Mouse (Mus musculus) MEL (cell line): ENCODE measurements around the gene Rnf123. TPM values are rescaled to one million over a fixed set of nuclear protein-coding genes. Genes with fewer than 3 reads are reported as not detected.

Experiments used
- DNase-seq: peaks from one replicate; pipeline ENCODE4 v3.0.0; 2011; ENCODE audit warnings: low read depth, low spot score
- H3K27ac ChIP-seq: 2 replicates; pipeline ENCODE4 v1.5.1; 2012; ENCODE audit warnings: low read depth, mild to moderate bottlenecking, control low read depth, low read length, moderate library complexity; ENCODE audit not compliant: control insufficient read depth
- H3K27me3 ChIP-seq, 2 experiments: fragments of 150-350 bp in 1 of 2; sonication (generic) in 1 of 2; 2 replicates each; pipeline ENCODE4 v1.6.1; 2012; ENCODE audit warnings: low read length in 2 of 2, mild to moderate bottlenecking in 2 of 2, improper control_type of control experiment in 1 of 2, moderate library complexity in 1 of 2; ENCODE audit not compliant: insufficient read depth in 2 of 2, control insufficient read depth in 1 of 2
- H3K36me3 ChIP-seq, 2 experiments: 2 replicates each; pipeline ENCODE4 v1.6.1; 2012 to 2014; ENCODE audit warnings: low read length in 2 of 2, improper control_type of control experiment in 1 of 2, inconsistent platforms in 1 of 2, mild to moderate bottlenecking in 1 of 2; ENCODE audit not compliant: insufficient read depth in 2 of 2, control insufficient read depth in 1 of 2
- H3K4me1 ChIP-seq, 2 experiments: fragments of 150-350 bp in 1 of 2; sonication (generic) in 1 of 2; 2 replicates each; pipeline ENCODE4 v1.6.1; 2012; ENCODE audit warnings: low read length in 2 of 2, improper control_type of control experiment in 1 of 2, mild to moderate bottlenecking in 1 of 2; ENCODE audit not compliant: insufficient read depth in 2 of 2, control insufficient read depth in 1 of 2
- H3K4me3 ChIP-seq, 2 experiments: fragments of 150-350 bp in 1 of 2; sonication (generic) in 1 of 2; 2 replicates each; pipeline ENCODE4 v1.5.1; 2012; ENCODE audit warnings: low read depth in 2 of 2, low read length in 2 of 2, mild to moderate bottlenecking in 2 of 2, moderate library complexity in 2 of 2, control low read depth in 1 of 2, improper control_type of control experiment in 1 of 2; ENCODE audit not compliant: control insufficient read depth in 1 of 2, insufficient read depth in 1 of 2
- H3K79me2 ChIP-seq: 2 replicates; pipeline ENCODE4 v1.6.1; 2012; ENCODE audit warnings: mild to moderate bottlenecking, low read length, moderate library complexity; ENCODE audit not compliant: control insufficient read depth, poor library complexity, insufficient read depth
- H3K9ac ChIP-seq: 2 replicates; pipeline ENCODE4 v1.6.1; 2012; ENCODE audit warnings: low read depth, mild to moderate bottlenecking, control low read depth, low read length, moderate library complexity; ENCODE audit not compliant: control insufficient read depth, poor library complexity, severe bottlenecking
- H3K9me3 ChIP-seq: fragments of 150-350 bp; sonication (generic); replicated peaks from 2 replicates; pipeline ENCODE4 v1.6.1; 2012; ENCODE audit warnings: mild to moderate bottlenecking, low read length, improper control_type of control experiment, moderate library complexity; ENCODE audit not compliant: insufficient read depth
- CHD1 ChIP-seq: IDR thresholded peaks from 2 replicates; pipeline ENCODE4 v1.6.1; 2012; ENCODE audit warnings: low read depth, mild to moderate bottlenecking, inconsistent platforms, low read length, improper control_type of control experiment
- CTCF ChIP-seq, 3 experiments: IDR thresholded peaks in 2 of 3; conservative IDR thresholded peaks in 1 of 3; 2 replicates each; pipeline ENCODE4 v1.5.1; 2011 to 2012; ENCODE audit warnings: low read length in 3 of 3, low read depth in 2 of 3, mild to moderate bottlenecking in 2 of 3, improper control_type of control experiment in 1 of 3, inconsistent platforms in 1 of 3, mixed read lengths in 1 of 3, moderate library complexity in 1 of 3; ENCODE audit not compliant: control insufficient read depth in 1 of 3, insufficient read depth in 1 of 3, poor library complexity in 1 of 3, severe bottlenecking in 1 of 3
- ELF1 ChIP-seq: IDR thresholded peaks from 2 replicates; pipeline ENCODE4 v1.6.1; 2014; ENCODE audit warnings: low read depth, mild to moderate bottlenecking, inconsistent platforms, low read length, improper control_type of control experiment, moderate library complexity
- EP300 ChIP-seq, 2 experiments: IDR thresholded peaks; 2 replicates each; pipeline ENCODE4 v1.6.1; 2011; ENCODE audit warnings: improper control_type of control experiment in 2 of 2, low read length in 2 of 2, low read depth in 1 of 2, mild to moderate bottlenecking in 1 of 2
- GABPA ChIP-seq: IDR thresholded peaks from 2 replicates; pipeline ENCODE4 v1.6.1; 2012; ENCODE audit warnings: low read depth, mild to moderate bottlenecking, inconsistent platforms, low read length, improper control_type of control experiment, moderate library complexity
- GATA1 ChIP-seq: IDR thresholded peaks from 2 replicates; pipeline ENCODE4 v1.6.1; 2011; ENCODE audit warnings: low read depth, low read length, improper control_type of control experiment
- HCFC1 ChIP-seq: IDR thresholded peaks from 2 replicates; pipeline ENCODE4 v1.6.1; 2012; ENCODE audit warnings: low read depth, mild to moderate bottlenecking, inconsistent platforms, low read length, improper control_type of control experiment, moderate library complexity
- KAT2A ChIP-seq: conservative IDR thresholded peaks from 2 replicates; pipeline ENCODE4 v1.6.1; 2012; ENCODE audit warnings: low read depth, low read length, improper control_type of control experiment, inconsistent platforms
- MAFK ChIP-seq: IDR thresholded peaks from 2 replicates; pipeline ENCODE4 v1.6.1; 2011; ENCODE audit warnings: low read depth, mild to moderate bottlenecking, low read length, improper control_type of control experiment, borderline replicate concordance
- MAX ChIP-seq: IDR thresholded peaks from 2 replicates; pipeline ENCODE4 v1.6.1; 2011; ENCODE audit warnings: low read length, improper control_type of control experiment
- MEF2A ChIP-seq: IDR thresholded peaks from 2 replicates; pipeline ENCODE4 v1.6.1; 2014; ENCODE audit warnings: low read depth, mild to moderate bottlenecking, inconsistent platforms, low read length, improper control_type of control experiment; ENCODE audit not compliant: poor library complexity, insufficient replicate concordance, severe bottlenecking; ENCODE audit errors: extremely low read depth
- MXI1 ChIP-seq: IDR thresholded peaks from 2 replicates; pipeline ENCODE4 v1.6.1; 2011; ENCODE audit warnings: mild to moderate bottlenecking, low read depth, low read length, improper control_type of control experiment
- MYB ChIP-seq: IDR thresholded peaks from 2 replicates; pipeline ENCODE4 v1.6.1; 2011; ENCODE audit warnings: mild to moderate bottlenecking, low read depth, low read length, improper control_type of control experiment
- MYC ChIP-seq: IDR thresholded peaks from 2 replicates; pipeline ENCODE4 v1.6.1; 2011; ENCODE audit warnings: low read depth, mild to moderate bottlenecking, low read length, improper control_type of control experiment, moderate library complexity
- NRF1 ChIP-seq: IDR thresholded peaks from 2 replicates; pipeline ENCODE4 v1.6.1; 2014; ENCODE audit warnings: low read depth, mild to moderate bottlenecking, inconsistent platforms, low read length, improper control_type of control experiment, moderate library complexity; ENCODE audit not compliant: poor library complexity, insufficient read depth, severe bottlenecking
- POLR2A ChIP-seq, 2 experiments: IDR thresholded peaks; 2 replicates each; pipeline ENCODE4 v1.6.1; 2011 to 2012; ENCODE audit warnings: low read length in 2 of 2, mild to moderate bottlenecking in 2 of 2, control low read depth in 1 of 2, improper control_type of control experiment in 1 of 2, low read depth in 1 of 2, moderate library complexity in 1 of 2; ENCODE audit not compliant: control insufficient read depth in 1 of 2, insufficient read depth in 1 of 2, poor library complexity in 1 of 2
- POLR2AphosphoS2 ChIP-seq: IDR thresholded peaks from 2 replicates; pipeline ENCODE4 v1.6.1; 2011; ENCODE audit warnings: low read length, improper control_type of control experiment
- RCOR1 ChIP-seq: IDR thresholded peaks from 2 replicates; pipeline ENCODE4 v1.6.1; 2012; ENCODE audit warnings: low read depth, mild to moderate bottlenecking, inconsistent platforms, low read length, improper control_type of control experiment
- TAL1 ChIP-seq: IDR thresholded peaks from 2 replicates; pipeline ENCODE4 v1.6.1; 2012; ENCODE audit warnings: mild to moderate bottlenecking, inconsistent platforms, low read length, moderate library complexity, mixed read lengths
- TBP ChIP-seq: IDR thresholded peaks from 2 replicates; pipeline ENCODE4 v1.8.0; 2011; ENCODE audit warnings: low read depth, low read length, improper control_type of control experiment
- TCF12 ChIP-seq: IDR thresholded peaks from 2 replicates; pipeline ENCODE4 v1.6.1; 2014; ENCODE audit warnings: low read depth, mild to moderate bottlenecking, inconsistent platforms, low read length, improper control_type of control experiment, moderate library complexity
- USF1 ChIP-seq: IDR thresholded peaks from 2 replicates; pipeline ENCODE4 v1.6.1; 2014; ENCODE audit warnings: low read depth, mild to moderate bottlenecking, inconsistent platforms, low read length, improper control_type of control experiment, moderate library complexity
- ZC3H11A ChIP-seq: IDR thresholded peaks from 2 replicates; pipeline ENCODE4 v1.6.1; 2012; ENCODE audit warnings: low read depth, mild to moderate bottlenecking, inconsistent platforms, low read length, improper control_type of control experiment
- ZKSCAN1 ChIP-seq: IDR thresholded peaks from 2 replicates; pipeline ENCODE4 v1.6.1; 2012; ENCODE audit warnings: low read depth, mild to moderate bottlenecking, inconsistent platforms, low read length, improper control_type of control experiment, moderate library complexity
- ZMIZ1 ChIP-seq: IDR thresholded peaks from 2 replicates; pipeline ENCODE4 v1.6.1; 2012; ENCODE audit warnings: low read depth, mild to moderate bottlenecking, inconsistent platforms, low read length, improper control_type of control experiment, moderate library complexity
- ZNF384 ChIP-seq: IDR thresholded peaks from 2 replicates; pipeline ENCODE4 v1.6.1; 2012; ENCODE audit warnings: low read depth, mild to moderate bottlenecking, inconsistent platforms, low read length, improper control_type of control experiment
- polyA plus RNA-seq, 2 experiments: library from polyadenylated mRNA; stranded (reverse) in 1 of 2; unstranded in 1 of 2; fragments of >175 nt in 1 of 2; fragments of >200 nt in 1 of 2; gene quantifications; 2 replicates each; pipeline versions ENCODE4 v1.2.1 to v1.2.4; 2012; ENCODE audit warnings: low replicate concordance in 2 of 2, low read depth in 1 of 2; ENCODE audit not compliant: insufficient read length in 2 of 2, insufficient read depth in 1 of 2, missing spikeins in 1 of 2
- total RNA-seq: library from RNA; depleted of rRNA; stranded (reverse); fragments of 300-350 nt; gene quantifications from 2 replicates; pipeline ENCODE4 v1.2.3, GENCODE M21; 2012

Gene Rnf123
- total and polyA plus RNA-seq, 3 experiments: 28.5 to 74.8 TPM; not detected in 1

DNA sequence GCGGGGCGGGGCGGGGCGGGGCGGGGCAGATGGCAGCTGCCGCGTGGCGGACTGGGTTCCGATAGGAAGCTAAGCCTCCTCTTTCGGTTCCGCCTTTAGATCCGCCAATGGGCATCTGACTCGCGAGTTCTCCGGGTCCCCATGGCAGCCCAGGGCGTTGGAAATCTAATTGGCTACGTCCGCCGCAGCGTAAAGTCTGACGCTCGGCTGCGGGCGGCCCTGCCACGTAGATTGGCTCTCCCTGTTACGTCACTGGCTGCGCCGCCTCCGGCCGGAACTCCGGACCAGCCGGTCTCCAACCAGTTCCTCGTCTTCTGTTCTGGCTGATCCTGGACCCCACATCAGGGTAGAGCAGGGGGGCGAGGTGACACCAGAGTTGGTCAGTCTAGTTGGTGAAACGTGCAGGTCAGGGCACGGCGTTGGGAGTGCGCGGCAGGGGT lies 34.1 kb downstream of the Rnf123 start, which contains the start of gene Gmppb (continued):
- no peak for TF ChIP-seq MAFK
- no peak for TF ChIP-seq TAL1

DNA sequence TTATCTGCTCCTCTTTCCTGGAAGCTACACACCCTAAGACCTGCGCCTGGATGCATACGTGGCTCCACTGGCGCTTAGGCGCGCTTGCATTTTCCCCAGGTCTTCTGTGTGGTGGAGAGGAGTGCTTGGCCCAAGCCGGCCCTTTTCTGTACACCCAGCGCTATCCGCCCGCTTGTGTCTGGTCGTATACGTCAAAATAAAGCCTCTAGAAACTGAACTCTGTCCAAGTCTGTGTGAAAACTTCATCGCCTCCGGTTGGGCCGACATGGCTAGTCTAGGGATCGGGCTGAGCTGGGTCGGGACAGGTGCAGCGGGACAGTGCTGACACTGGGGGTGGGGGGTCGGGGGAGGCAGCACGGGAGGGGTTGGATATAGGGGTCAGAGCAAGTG lies 34.6 kb downstream of the Rnf123 start:
- DNase-seq: no peak
- Histone ChIP-seq H3K27me3 (no peaks in the 10 kb centered on the region), H3K36me3 (peaks cover 0 to 6% of the 10 kb centered on the region in 2 experiments; a peak in 3 of 4 replicates), H3K27ac (peak overlapping the region; percentile 81), H3K4me1 (peaks cover 2 to 17% of the 10 kb centered on the region in 2 experiments), H3K4me3 (peak overlapping the region; percentile 66 to 68), H3K9me3 (no peaks in the 10 kb centered on the region), H3K79me2 (peaks cover 10% of the 10 kb centered on the region), H3K9ac (peak overlapping the region; percentile 78)
- TF ChIP-seq ELF1 (no peak), MXI1 (no peak), GABPA (no peak), ZC3H11A (no peak), MYC (0 out of 2 replicates have a peak, but pooled peaks have one; percentile 12)

- Histone ChIP-seq H3K36me3 (peaks cover under 1 to 6% of the 10 kb centered on the region in 2 experiments), H3K27me3 (no peaks in the 10 kb centered on the region), H3K27ac (peak overlapping the region; percentile 81), H3K4me1 (peaks cover 2 to 14% of the 10 kb centered on the region in 2 experiments), H3K4me3 (peak overlapping the region; percentile 66 to 68), H3K9me3 (no peaks in the 10 kb centered on the region), H3K9ac (peak overlapping the region; percentile 78), H3K79me2 (peaks cover 10% of the 10 kb centered on the region)
- peak; percentile 69 for DNase-seq
- peak in 2 of 3 experiments; percentile 4 to 5; a peak in 1 of 6 replicates for TF ChIP-seq CTCF (IDR thresholded peaks at IDR 0.05 in 2 of 3, conservative IDR thresholded peaks at IDR 0.05 in 1 of 3; ENCODE audit: control insufficient read depth in 1 of 3, insufficient read depth in 1 of 3, low read depth in 2 of 3, low read length in 3 of 3, poor library complexity in 1 of 3, severe bottlenecking in 1 of 3)
- no peak for TF ChIP-seq MYB
- peak; percentile 55 for TF ChIP-seq MXI1
- no peak for TF ChIP-seq ZNF384
- TF ChIP-seq ZC3H11A: no peak
- peak; percentile 41 to 46; a peak in 2 of 4 replicates for TF ChIP-seq EP300 (IDR thresholded peaks at IDR 0.05; ENCODE audit: low read depth in 1 of 2, low read length in 2 of 2)
- 0 out of 2 replicates have a peak, but pooled peaks have one; percentile 1 for TF ChIP-seq MEF2A
- no peak for TF ChIP-seq ZKSCAN1
- TF ChIP-seq MYC: 0 out of 2 replicates have a peak, but pooled peaks have one; percentile 54
- TF ChIP-seq TCF12: 0 out of 2 replicates have a peak, but pooled peaks have one; percentile 30
- TF ChIP-seq USF1: peak; percentile 40; the same call in 1 of the 2 replicates
- TF ChIP-seq RCOR1: peak; percentile 51; the same call in 1 of the 2 replicates
- TF ChIP-seq TBP: no peak
- no peak for TF ChIP-seq NRF1
- peak; percentile 81 for TF ChIP-seq GATA1
- no peak for TF ChIP-seq KAT2A
- TF ChIP-seq HCFC1: no peak
- no peak for TF ChIP-seq TAL1
- no peak for TF ChIP-seq POLR2AphosphoS2
- TF ChIP-seq ZMIZ1: 0 out of 2 replicates have a peak, but pooled peaks have one; percentile 2
- no peak for TF ChIP-seq CHD1
- TF ChIP-seq POLR2A (IDR thresholded peaks at IDR 0.05; ENCODE audit: control insufficient read depth in 1 of 2, insufficient read depth in 1 of 2, low read depth in 1 of 2, low read length in 2 of 2, poor library complexity in 1 of 2): peak in 1 of 2 experiments; percentile 28; a peak in 1 of 4 replicates
- TF ChIP-seq MAX: no peak
Measured at GRCm38 (mm10) chr9:108047601-108048565, 35.3 kb downstream of the Rnf123 start.
